Mouse (Mus musculus) mouse embryonic stem cell (cell line): ENCODE data around the gene Wwc1.

Experiments
- in situ Hi-C, 2 experiments: fragments of 300-500 bp; cut with MboI; formaldehyde crosslinking; loops; 1 replicate in 1 of 2; 3 replicates in 1 of 2; pipeline ENCODE4 v1.14.3; 2019 to 2020; ENCODE audit warnings: low sequenced_read_pairs in 2 of 2, low pct_unique_long_range_greater_than_20kb in 1 of 2, mixed read lengths in 1 of 2; ENCODE audit not compliant: unreplicated experiment in 1 of 2

Wwc1 gene

DNA sequence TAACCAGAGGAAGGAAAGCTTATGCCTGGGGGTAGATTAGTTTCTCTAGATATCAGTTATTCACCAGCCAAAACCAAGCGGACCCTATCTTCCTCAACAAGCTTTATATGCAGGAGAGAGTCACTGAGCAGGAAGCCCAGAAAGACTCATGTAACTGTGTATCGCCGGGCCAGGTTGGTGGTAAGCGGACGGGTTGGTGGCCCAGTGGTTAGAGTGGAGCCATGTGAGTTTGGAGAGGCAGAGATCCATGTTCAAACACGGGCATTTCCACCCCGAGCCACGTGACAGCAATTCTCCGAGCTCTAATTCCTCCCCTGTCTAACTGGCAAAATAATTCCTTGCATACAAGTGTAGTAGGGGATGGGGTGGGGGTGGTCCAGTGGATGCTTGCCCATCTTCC lies 32.4 kb downstream of the Wwc1 start:
- in situ Hi-C loops, result no loop called here

DNA sequence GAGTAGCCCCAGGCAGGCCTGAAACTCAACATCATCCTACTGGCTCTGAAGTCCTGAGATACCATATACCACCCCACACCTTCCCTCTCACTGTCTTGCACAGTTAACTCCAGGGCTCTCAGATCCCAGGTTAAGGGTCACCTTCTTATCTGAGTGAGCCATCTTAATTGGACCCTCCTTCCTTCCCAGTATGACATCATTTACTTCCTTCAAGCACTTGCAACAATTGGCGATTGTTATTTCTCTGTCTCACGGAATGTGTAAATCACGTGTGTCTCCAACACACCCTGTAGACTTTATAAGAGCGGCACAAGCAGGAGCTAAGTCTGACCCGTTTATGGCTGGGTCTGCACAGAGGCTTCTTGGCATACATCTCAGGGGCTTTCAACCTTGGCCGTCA lies 35.1 kb downstream of the Wwc1 start:
- in situ Hi-C loops, result no loop called here

GRCm38 (mm10) chr11:35941641-35942040 lies 38.7 kb downstream of the Wwc1 start:
- in situ Hi-C loops, result no loop called here

GRCm38 (mm10) chr11:35941064-35941463 lies 39.3 kb downstream of the Wwc1 start:
- in situ Hi-C loops, result no loop called here

DNA sequence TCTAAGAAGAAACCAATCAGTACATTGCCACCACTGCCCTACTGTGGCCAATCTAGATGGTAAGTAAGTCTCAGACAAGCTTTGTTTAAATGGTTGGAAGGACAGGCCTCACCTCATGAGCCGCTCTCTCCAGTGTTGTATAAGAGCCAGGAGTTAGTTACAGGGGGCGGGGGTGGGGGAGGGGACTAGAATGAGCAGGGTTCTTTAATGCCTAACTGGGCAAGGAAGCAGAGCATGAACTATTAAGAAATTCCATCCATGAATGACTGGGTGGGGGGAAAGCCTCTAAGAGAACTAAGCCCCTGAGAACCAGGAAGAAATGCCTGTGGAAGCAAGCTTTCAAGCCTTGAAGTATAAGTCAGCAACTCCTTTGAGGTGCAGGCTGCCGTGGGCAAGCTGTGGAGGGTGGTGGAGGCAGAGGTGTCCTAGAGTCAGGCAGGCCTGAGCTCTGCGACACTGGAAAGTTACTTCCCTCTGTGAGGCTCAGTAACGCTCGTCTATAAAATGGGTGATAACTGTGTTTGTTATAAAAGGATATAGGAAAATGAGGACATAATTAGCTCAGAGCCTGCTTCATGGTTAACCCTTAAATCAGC lies 41.4 kb downstream of the Wwc1 start:
- in situ Hi-C loops, result no loop called here

DNA sequence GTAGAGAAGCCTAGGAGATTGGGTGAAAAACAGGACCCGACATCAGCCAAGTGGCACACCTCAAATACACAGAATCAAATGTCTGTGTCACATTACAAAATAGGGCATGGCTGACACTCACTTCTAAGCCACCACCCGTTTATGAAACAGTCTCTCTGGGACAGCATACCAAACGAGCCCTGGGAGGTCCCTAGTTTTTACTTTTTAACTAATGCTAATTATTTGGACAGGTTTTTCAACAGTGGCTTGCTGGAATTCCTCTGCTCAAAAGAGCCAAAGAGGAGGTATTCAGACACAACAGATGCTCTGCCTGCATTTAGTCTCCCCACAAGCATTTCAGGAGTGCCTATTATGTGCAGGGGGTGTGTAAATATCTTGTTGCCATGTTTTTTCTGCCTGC lies 44.7 kb downstream of the Wwc1 start:
- in situ Hi-C loops, result no loop called here

DNA sequence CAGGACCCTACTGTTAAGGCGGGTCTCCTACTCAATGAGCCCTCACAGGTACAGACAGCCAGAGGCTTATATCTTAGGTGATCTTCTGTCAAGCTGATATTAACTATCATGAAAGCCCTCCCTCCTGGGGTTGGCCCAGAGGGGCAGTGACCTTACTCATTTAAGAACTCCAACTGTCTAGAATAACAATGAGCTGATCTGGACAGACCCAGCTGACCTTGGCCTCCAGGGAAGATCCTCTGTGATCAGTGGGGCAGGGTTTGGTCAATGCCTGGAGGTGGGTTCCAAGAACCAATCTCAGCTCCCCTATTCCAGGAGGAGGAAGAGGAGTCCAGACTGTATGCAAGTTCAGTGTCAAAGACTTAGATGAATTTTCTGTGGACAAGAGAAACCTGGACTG lies 45.2 kb downstream of the Wwc1 start:
- in situ Hi-C loops, result no loop called here

GRCm38 (mm10) chr11:35933402-35934085 lies 46.8 kb downstream of the Wwc1 start:
- in situ Hi-C loops, result no loop called here

DNA sequence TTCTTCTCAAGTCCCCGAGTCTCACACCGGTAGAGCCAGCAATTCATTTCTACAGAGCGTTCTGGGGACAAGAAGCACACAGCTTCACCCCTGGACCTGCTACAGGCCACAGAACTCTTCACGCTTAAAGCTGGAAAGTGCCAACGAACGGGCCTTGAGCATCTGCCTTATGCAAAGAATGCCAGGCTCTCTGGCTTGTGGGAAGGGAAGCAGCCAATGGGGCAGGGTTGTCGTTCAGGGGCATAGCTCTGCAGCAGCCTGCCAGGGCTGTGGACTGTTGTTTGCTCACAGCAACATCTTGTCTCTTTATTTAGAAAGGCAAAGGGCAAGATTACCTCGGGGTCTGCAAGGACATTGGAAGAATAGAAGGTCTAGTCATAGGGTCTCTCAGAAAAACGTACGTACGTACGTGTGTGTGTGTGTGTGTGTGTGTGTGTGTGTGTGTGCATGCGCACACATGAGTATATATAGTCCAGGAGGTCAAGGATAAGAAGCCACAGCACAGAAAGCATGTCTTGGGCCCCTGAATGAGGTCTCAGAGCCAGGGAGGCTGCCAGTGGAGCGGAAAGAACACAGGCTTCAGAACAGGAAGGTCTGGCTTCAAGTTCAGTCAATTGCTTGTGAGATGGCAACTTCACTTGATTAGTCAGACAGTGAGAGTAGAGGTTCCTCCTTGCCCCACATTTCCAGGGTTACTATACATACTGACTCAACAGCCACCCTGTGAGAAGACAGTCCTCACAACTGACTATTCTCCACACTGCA lies 48.0 kb downstream of the Wwc1 start:
- in situ Hi-C loops, result no loop called here

DNA sequence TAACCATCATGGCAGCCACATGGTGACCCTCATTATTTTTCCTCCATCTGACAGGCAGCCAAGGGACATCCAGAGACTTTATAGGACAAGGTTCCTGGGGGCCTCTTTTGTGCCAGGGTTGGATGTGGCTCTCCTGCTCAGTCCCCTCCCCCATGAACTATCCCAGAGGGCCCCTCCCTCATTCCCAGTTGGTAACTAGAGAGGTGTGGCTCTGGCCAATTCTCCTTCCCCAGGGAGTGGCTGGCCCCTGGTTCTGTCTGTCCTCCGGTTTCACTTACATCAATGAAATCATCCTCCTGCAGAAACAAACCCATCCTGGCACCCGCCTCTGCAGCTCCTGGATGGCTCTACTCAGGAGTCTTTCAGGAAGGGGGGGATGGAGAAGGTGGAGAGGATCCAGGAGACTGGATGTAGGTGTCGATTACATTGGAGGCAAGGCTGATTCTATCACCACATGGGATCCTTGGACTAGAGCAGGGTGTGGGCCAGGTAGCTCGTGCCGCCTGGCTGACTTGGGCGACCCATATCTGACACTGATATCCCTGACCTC lies 49.7 kb downstream of the Wwc1 start:
- in situ Hi-C loops, result no loop called here

DNA sequence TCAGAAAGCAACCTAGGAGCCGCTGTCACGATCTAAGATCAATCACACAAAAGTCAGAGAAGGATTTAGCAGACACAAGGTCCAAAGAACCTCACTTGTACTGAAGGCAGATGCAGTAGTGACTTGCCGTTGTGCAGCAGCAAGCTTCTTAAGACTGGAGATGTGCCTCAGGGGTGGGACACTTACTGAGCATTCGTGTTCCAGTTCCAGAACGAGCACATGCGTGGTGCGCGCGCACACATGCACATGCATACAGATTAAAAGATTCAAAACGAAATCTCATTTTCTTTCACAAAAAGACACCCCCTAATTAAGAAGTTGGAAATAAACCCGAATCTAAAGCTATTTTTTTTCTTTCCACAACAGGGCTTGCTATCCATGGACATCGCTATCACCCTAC lies 51.9 kb downstream of the Wwc1 start:
- in situ Hi-C loops, result no loop called here

- in situ Hi-C loops, result no loop called here
Observed at GRCm38 (mm10) chr11:35927309-35927708, 53.0 kb downstream of the Wwc1 start.

DNA sequence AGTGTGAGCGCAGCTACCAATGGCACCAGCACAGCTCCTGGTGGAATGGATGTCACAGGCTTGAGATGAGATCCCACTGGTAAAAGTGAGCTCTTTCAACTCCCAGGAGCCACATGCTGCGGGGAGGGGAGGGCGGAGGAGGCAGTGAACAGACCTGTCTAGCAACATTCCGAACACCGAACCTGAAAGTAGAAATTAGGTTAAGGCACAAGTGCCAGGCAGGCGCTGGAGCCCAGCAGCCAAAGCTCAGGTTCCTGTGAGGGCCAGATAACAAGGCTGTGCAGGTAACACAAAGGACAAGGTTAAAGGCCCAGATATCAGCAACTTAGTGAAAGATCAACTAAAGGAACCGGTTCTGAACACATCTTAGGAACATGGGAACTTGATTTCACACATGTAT lies 54.7 kb downstream of the Wwc1 start:
- in situ Hi-C loops, result no loop called here

DNA sequence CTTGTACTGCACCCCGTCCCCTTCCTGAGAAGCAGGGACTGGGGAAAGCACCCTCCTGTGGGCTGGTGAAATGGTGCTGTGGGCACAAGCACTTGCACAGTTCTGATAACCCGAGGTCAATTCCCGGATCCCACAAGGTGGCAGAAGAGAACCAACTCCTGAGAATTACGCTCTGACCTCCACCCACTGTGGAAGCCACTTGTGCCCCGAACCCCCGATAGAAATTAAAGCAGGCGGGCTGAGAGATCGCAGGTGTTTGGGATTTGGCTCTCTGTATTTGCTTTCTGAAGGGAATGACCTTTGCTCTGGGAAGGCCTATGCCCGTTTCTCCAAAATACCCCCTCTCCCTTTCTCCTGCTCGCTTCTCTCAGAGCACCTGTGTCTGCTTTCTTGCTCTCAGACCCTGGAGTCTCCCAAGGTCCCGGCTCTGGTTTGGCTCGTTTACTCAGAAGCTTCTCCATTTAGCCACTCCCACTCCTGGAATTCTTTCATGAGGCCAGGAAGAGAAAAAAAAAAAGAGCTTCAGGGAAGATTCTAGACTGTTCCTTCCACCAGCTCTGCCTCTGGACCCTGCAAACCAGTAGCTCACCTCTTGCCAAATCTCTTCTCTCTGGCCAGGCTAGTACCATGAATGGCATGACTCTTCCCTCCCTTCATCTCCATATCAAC lies 58.0 kb downstream of the Wwc1 start:
- in situ Hi-C loops, result no loop called here

- in situ Hi-C loops, result no loop called here
Observed at GRCm38 (mm10) chr11:35920776-35921175, 59.6 kb downstream of the Wwc1 start.

GRCm38 (mm10) chr11:35919856-35920503 lies 60.3 kb downstream of the Wwc1 start:
- in situ Hi-C loops, result no loop called here

- in situ Hi-C loops, result no loop called here
Observed at GRCm38 (mm10) chr11:35919383-35919782, 60.9 kb downstream of the Wwc1 start.

DNA sequence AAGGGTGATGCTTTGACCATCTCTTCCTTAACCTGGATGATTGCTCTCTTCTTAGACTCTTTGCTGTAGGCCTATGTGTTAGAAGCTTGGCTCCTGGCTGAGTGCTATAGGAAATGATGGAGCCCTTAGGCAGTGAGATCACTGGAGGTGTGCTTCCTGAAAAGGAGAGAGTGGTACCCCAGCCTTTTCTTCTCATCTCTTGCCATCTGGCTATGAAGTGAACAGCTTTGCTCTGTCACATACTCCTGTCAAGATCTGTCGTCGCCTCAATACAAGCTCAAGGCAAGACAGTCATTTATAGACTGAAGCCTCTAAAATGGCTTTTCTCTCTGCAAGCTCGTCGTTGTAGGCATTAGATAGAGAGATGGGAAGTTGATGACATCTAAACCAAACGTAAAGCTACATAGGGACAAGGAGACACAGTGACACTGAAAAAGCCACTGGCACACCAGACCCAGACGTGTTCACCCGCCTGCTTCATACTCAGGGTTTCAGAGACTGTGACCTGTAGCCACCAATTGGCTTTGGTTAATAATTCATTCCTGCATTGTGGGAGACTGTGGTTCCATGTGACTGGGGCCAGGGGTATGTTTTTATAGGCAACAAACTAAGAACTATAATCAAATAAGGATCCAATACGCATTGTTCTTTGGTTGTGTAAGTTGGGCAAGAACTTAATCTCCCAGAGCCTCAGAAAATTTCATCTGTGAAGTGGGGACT lies 63.7 kb downstream of the Wwc1 start:
- in situ Hi-C loops, result no loop called here
